In genomic region chr13:97928135-97928497, GRCm38 (mm10) we compare ENCODE assay signal across 11 mouse cellular contexts.
DNase-seq lines count a peak whose midpoint lies in the region; ATAC-seq and TF ChIP-seq lines count a peak whose summit lies in the region.
"Had no signal": no experiment of that assay in that cellular context is flagged by ENCODE, and none has a peak within 500 bp of the region (broad histone marks: within the 10 kb centered on the region; RNA-seq: fewer than 3 reads in every experiment).

No protein-coding gene starts in this region.

- in situ Hi-C loops in Patski (cut with MboI; ENCODE audit: low pct_unique_long_range_greater_than_20kb), result no loop called here

- no peak overlapping the region for H3K4me3 ChIP-seq in embryonic facial prominence, embryonic 11.5 days (ENCODE audit: low read depth, low read length)
- H3K4me3 ChIP-seq in embryonic facial prominence, embryonic 10.5 days, result no peak overlapping the region
- H3K4me3 ChIP-seq in embryonic fibroblast, embryonic 13.5 days (ENCODE audit: insufficient read depth, low read length), result no peak overlapping the region
- no peak overlapping the region for H3K4me3 ChIP-seq in limb, embryonic 15.5 days
- H3K4me3 ChIP-seq in forebrain, embryonic 13.5 days, result no peak overlapping the region
- no peak overlapping the region for H3K4me3 ChIP-seq in midbrain, embryonic 10.5 days
- H3K4me3 ChIP-seq: erythroblast, embryonic 14.5 days had no signal

- WGBS in embryonic facial prominence, embryonic 11.5 days, result 25% methylated on average over 8 of the region's 8 CpGs
- 41% methylated on average over 8 of the region's 8 CpGs for WGBS in embryonic facial prominence, embryonic 10.5 days
- WGBS in limb, embryonic 15.5 days, result 4% methylated on average over 8 of the region's 8 CpGs
- 42% methylated on average over 8 of the region's 8 CpGs for whole genome bisulfite sequencing in forebrain, embryonic 13.5 days
- WGBS in midbrain, embryonic 10.5 days, result 81% methylated on average over 8 of the region's 8 CpGs

- no peaks in the 10 kb centered on the region for H3K4me1 ChIP-seq in embryonic facial prominence, embryonic 11.5 days (ENCODE audit: control insufficient read depth, insufficient read depth, low read length)
- peaks cover 27% of the 10 kb centered on the region for H3K4me1 ChIP-seq in embryonic facial prominence, embryonic 10.5 days
- peaks cover 15% of the 10 kb centered on the region for H3K4me1 ChIP-seq in embryonic fibroblast, embryonic 13.5 days (ENCODE audit: control insufficient read depth, insufficient read depth, low read length)
- peaks cover 54% of the 10 kb centered on the region for H3K4me1 ChIP-seq in limb, embryonic 15.5 days
- peaks cover 12% of the 10 kb centered on the region for H3K4me1 ChIP-seq in forebrain, embryonic 13.5 days
- H3K4me1 ChIP-seq in midbrain, embryonic 10.5 days, result no peaks in the 10 kb centered on the region

- CTCF ChIA-PET in Patski (lab: Charles Lee), result interaction anchor here (2.9 kb wide), 1 partner anchor 10 kb away, joined by 19 read pairs; no protein-coding TSS in a partner anchor

- H3K4me2 ChIP-seq in embryonic facial prominence, embryonic 11.5 days (ENCODE audit: low read depth, low read length), result no peak overlapping the region
- H3K4me2 ChIP-seq in limb, embryonic 15.5 days, result peak overlapping the region; percentile 27
- H3K4me2 ChIP-seq in forebrain, embryonic 13.5 days, result no peak overlapping the region

- H3K27ac ChIP-seq in embryonic facial prominence, embryonic 11.5 days (replicated peaks; ENCODE audit: low read depth, low read length), result no peak overlapping the region
- H3K27ac ChIP-seq in embryonic facial prominence, embryonic 10.5 days (replicated peaks), result no peak overlapping the region
- H3K27ac ChIP-seq in embryonic fibroblast, embryonic 13.5 days (ENCODE audit: insufficient read depth, low read length), result peak overlapping the region; percentile 98
- H3K27ac ChIP-seq in limb, embryonic 15.5 days, result no peak overlapping the region; the same call in 1 of the 2 replicates
- H3K27ac ChIP-seq in forebrain, embryonic 13.5 days, result no peak overlapping the region
- H3K27ac ChIP-seq in midbrain, embryonic 10.5 days (replicated peaks), result no peak overlapping the region
- H3K27ac ChIP-seq: liver, embryonic 14.5 days had no signal

- no peak for TF ChIP-seq POLR2A in embryonic fibroblast, embryonic 13.5 days (IDR thresholded peaks at IDR 0.05; ENCODE audit: low read depth, low read length)

- POLR2A ChIA-PET in Patski (lab: Charles Lee), result interaction anchor here (0.6 to 0.7 kb wide), 2 partner anchors 10 to 23 kb away, joined by 4 to 7 read pairs; no protein-coding TSS in a partner anchor

- H3K9me3 ChIP-seq in embryonic facial prominence, embryonic 11.5 days (replicated peaks; ENCODE audit: control insufficient read depth, low read length), result no peaks in the 10 kb centered on the region
- no peaks in the 10 kb centered on the region for H3K9me3 ChIP-seq in embryonic facial prominence, embryonic 10.5 days
- H3K9me3 ChIP-seq in limb, embryonic 15.5 days, result no peaks in the 10 kb centered on the region
- H3K9me3 ChIP-seq in forebrain, embryonic 13.5 days (replicated peaks), result no peaks in the 10 kb centered on the region
- no peaks in the 10 kb centered on the region for H3K9me3 ChIP-seq in midbrain, embryonic 10.5 days (replicated peaks)

- DNase-seq in embryonic facial prominence, embryonic 11.5 days (ENCODE audit: low spot score), result peak; percentile 24
- no peak for DNase-seq in embryonic facial prominence, embryonic 10.5 days (ENCODE audit: low spot score)
- no peak for DNase-seq in Patski (ENCODE audit: low read depth, low spot score)
- DNase-seq in midbrain, embryonic 10.5 days (ENCODE audit: low spot score), result no peak
- no peak for DNase-seq in frontal cortex, postnatal 14 days (ENCODE audit: low spot score in 2 of 2)
- DNase-seq: heart, postnatal 14 days had no signal

- no peaks in the 10 kb centered on the region for H3K27me3 ChIP-seq in embryonic facial prominence, embryonic 11.5 days (ENCODE audit: control insufficient read depth, insufficient read depth, low read length)
- 0 out of 2 replicates have a peak, but pooled peaks cover 6% of the 10 kb centered on the region for H3K27me3 ChIP-seq in embryonic facial prominence, embryonic 10.5 days (replicated peaks; ENCODE audit: low read depth, poor library complexity, severe bottlenecking)
- no peaks in the 10 kb centered on the region for H3K27me3 ChIP-seq in Patski
- H3K27me3 ChIP-seq in limb, embryonic 15.5 days, result no peaks in the 10 kb centered on the region
- no peaks in the 10 kb centered on the region for H3K27me3 ChIP-seq in forebrain, embryonic 13.5 days
- H3K27me3 ChIP-seq in midbrain, embryonic 10.5 days (ENCODE audit: low read depth, poor library complexity, severe bottlenecking), result no peaks in the 10 kb centered on the region

- H3K9ac ChIP-seq in embryonic facial prominence, embryonic 11.5 days (replicated peaks; ENCODE audit: low read length), result no peak overlapping the region
- no peak overlapping the region for H3K9ac ChIP-seq in limb, embryonic 15.5 days
- H3K9ac ChIP-seq in forebrain, embryonic 13.5 days, result no peak overlapping the region
- H3K9ac ChIP-seq: liver, embryonic 14.5 days had no signal

- TF ChIP-seq CTCF in Patski (IDR thresholded peaks at IDR 0.05), result no peak
- TF ChIP-seq CTCF in embryonic fibroblast, embryonic 13.5 days (IDR thresholded peaks at IDR 0.05; ENCODE audit: borderline replicate concordance, insufficient read depth, low read length), result no peak

- ATAC-seq in embryonic facial prominence, embryonic 11.5 days (replicated peaks; ENCODE audit: insufficient number of reproducible peaks, low FRiP score, low TSS enrichment, low read depth), result no peak
- peak; percentile 31 for ATAC-seq in Patski
- no peak for ATAC-seq in limb, embryonic 15.5 days (ENCODE audit: insufficient number of reproducible peaks, low FRiP score, low TSS enrichment, low read depth)
- no peak for ATAC-seq in forebrain, embryonic 13.5 days

- H3K36me3 ChIP-seq in embryonic facial prominence, embryonic 11.5 days (replicated peaks; ENCODE audit: control insufficient read depth, insufficient read depth, low read depth, low read length), result no peaks in the 10 kb centered on the region
- H3K36me3 ChIP-seq in embryonic facial prominence, embryonic 10.5 days (replicated peaks), result peaks cover 6% of the 10 kb centered on the region
- no peaks in the 10 kb centered on the region for H3K36me3 ChIP-seq in limb, embryonic 15.5 days
- no peaks in the 10 kb centered on the region; the same call in 1 of the 2 replicates for H3K36me3 ChIP-seq in forebrain, embryonic 13.5 days (ENCODE audit: poor library complexity, severe bottlenecking)
- peaks cover 6% of the 10 kb centered on the region for H3K36me3 ChIP-seq in midbrain, embryonic 10.5 days
